Mouse (Mus musculus) forebrain, embryonic 12.5 days (tissue): ENCODE data around the gene Acsm5. TPM values are rescaled to one million over a fixed set of nuclear protein-coding genes. Genes with fewer than 3 reads are reported as not detected.

Experiments
- ATAC-seq: fragments of 200-750 bp; cut with Nextera tagmentation; 2 replicates; pipeline ENCODE4 v1.8.0; 2017; ENCODE audit warnings: moderate TSS enrichment; ENCODE audit not compliant: low FRiP score
- H3K27ac ChIP-seq: fragments of 300-500 bp; sonication (generic); 2 replicates; pipeline ENCODE4 v1.5.1; 2016; ENCODE audit warnings: mild to moderate bottlenecking
- H3K27me3 ChIP-seq: fragments of 300-500 bp; sonication (generic); 2 replicates; pipeline ENCODE4 v1.6.1; 2016; ENCODE audit warnings: mild to moderate bottlenecking
- H3K36me3 ChIP-seq: fragments of 300-500 bp; sonication (generic); replicated peaks from 2 replicates; pipeline ENCODE4 v1.6.1; 2016; ENCODE audit warnings: mild to moderate bottlenecking
- H3K4me1 ChIP-seq: fragments of 300-500 bp; sonication (generic); 2 replicates; pipeline ENCODE4 v1.6.1; 2016
- H3K4me2 ChIP-seq: fragments of 300-500 bp; sonication (generic); 2 replicates; pipeline ENCODE4 v1.6.1; 2016; ENCODE audit warnings: mild to moderate bottlenecking, moderate library complexity
- H3K4me3 ChIP-seq: fragments of 300-500 bp; sonication (generic); replicated peaks from 2 replicates; pipeline ENCODE4 v1.5.1; 2016; ENCODE audit warnings: mild to moderate bottlenecking
- H3K9ac ChIP-seq: fragments of 300-500 bp; sonication (generic); 2 replicates; pipeline ENCODE4 v1.6.1; 2016; ENCODE audit warnings: mild to moderate bottlenecking
- H3K9me3 ChIP-seq: fragments of 300-500 bp; sonication (generic); 2 replicates; pipeline ENCODE4 v1.6.1; 2016
- whole genome bisulfite sequencing: fragments of 180-500 bp; shearing (Covaris S2); methylation state at CpG from one replicate; pipeline ENCODE4 v1.1.7; 2016; 5-methylcytosine and 5-hydroxymethylcytosine counted together
- polyA plus RNA-seq: library from polyadenylated mRNA; unstranded; fragments of >200 nt; fragmentation: Nextera tagmentation; extraction: Ambion mirVana; gene quantifications from 2 replicates; pipeline ENCODE4 v1.2.1, GENCODE M21; 2016

Acsm5 gene
- polyA plus RNA-seq, 1 experiment from 2014 or later = not detected

GRCm38 (mm10) chr7:119522385-119522784, 3.1 kb downstream of the Acsm5 start:
- H3K36me3 ChIP-seq = no peaks in the 10 kb centered on the region
- ATAC-seq = no peak

DNA sequence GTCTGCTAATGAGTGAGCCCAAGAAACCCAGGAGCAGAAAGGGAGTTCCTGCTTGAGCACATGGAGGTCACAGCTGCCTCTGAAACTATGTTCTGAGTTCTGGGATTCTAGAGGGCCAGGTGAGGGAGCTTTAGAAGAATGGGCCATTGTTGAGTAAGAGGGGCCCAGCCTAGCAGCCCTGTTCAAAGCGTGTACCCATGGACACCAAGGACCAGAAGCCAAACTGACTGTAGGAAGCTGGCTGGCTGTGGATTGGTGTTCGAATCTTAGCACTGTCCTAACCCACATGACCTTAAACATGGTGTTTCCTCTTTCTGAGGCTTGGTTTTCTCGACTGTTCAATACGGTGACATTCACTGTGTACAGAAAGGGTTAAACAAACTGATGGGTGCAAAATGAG, 4.1 kb downstream of the Acsm5 start, which contains the start of gene Pdilt:
Pdilt (minus strand) TSS at position 101 of the 400 bp plus-strand sequence.
- ATAC-seq = no peak

More at GRCm38 (mm10) chr7:119522385-119522784, 3.1 kb downstream of the Acsm5 start:
- Histone ChIP-seq H3K27me3 (0 out of 2 replicates have a peak, but pooled peaks cover 3% of the 10 kb centered on the region), H3K9ac (no peak overlapping the region), H3K27ac (no peak overlapping the region), H3K4me3 (no peak overlapping the region), H3K9me3 (no peaks in the 10 kb centered on the region), H3K4me1 (peaks cover 4% of the 10 kb centered on the region; the same call in 1 of the 2 replicates), H3K4me2 (no peak overlapping the region)
- 79% methylated on average over 1 of the region's 1 CpGs for WGBS

GRCm38 (mm10) chr7:119525881-119526281, 6.6 kb downstream of the Acsm5 start:
- no peak overlapping the region for H3K4me3 ChIP-seq
- WGBS = 50% methylated on average over 2 of the region's 2 CpGs
- 0 out of 2 replicates have a peak, but pooled peaks cover 3% of the 10 kb centered on the region for H3K27me3 ChIP-seq
- no peak overlapping the region for H3K9ac ChIP-seq
- H3K4me1 ChIP-seq = peaks cover 4% of the 10 kb centered on the region; the same call in 1 of the 2 replicates
- H3K36me3 ChIP-seq = no peaks in the 10 kb centered on the region
- H3K27ac ChIP-seq = no peak overlapping the region
- H3K9me3 ChIP-seq = no peaks in the 10 kb centered on the region
- ATAC-seq = no peak
- H3K4me2 ChIP-seq = no peak overlapping the region

More for the DNA sequence above, 4.1 kb downstream of the Acsm5 start, which contains the start of gene Pdilt:
- Histone ChIP-seq H3K36me3 (no peaks in the 10 kb centered on the region), H3K4me1 (peaks cover 4% of the 10 kb centered on the region; the same call in 1 of the 2 replicates), H3K9me3 (no peaks in the 10 kb centered on the region), H3K4me2 (no peak within 1 kb of the TSS), H3K27ac (no peak within 1 kb of the TSS), H3K4me3 (no peak within 1 kb of the TSS), H3K27me3 (0 out of 2 replicates have a peak, but pooled peaks cover 3% of the 10 kb centered on the region), H3K9ac (no peak within 1 kb of the TSS)
- WGBS = 73% methylated on average over 4 of the region's 4 CpGs

DNA sequence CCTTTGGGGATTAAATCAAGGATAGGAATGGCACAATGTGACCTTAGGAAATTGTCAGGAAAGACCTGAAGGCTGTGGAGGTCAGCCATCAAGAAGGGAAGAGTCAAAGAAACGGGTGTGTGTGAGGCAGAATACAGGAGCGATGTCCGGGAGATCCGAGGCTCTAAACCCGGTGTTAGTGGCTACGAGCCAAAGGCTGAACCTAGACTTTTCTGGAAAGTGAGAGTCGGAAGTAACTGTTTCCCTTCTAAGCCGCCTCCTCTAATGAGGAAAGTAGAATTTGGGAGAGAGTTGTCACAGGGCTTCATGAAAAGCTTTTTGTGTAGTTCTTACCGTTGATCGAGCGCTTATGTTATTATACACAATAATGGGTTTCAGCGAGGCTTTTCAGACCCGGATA, 7.2 kb downstream of the Acsm5 start:
- H3K27me3 ChIP-seq = 0 out of 2 replicates have a peak, but pooled peaks cover 3% of the 10 kb centered on the region
- no peak overlapping the region for H3K9ac ChIP-seq
- no peak for ATAC-seq
- no peak overlapping the region for H3K4me3 ChIP-seq
- H3K4me2 ChIP-seq = no peak overlapping the region
- H3K36me3 ChIP-seq = no peaks in the 10 kb centered on the region
- H3K27ac ChIP-seq = no peak overlapping the region
- no peaks in the 10 kb centered on the region for H3K9me3 ChIP-seq
- 31% methylated on average over 13 of the region's 13 CpGs for WGBS
- peaks cover 4% of the 10 kb centered on the region; the same call in 1 of the 2 replicates for H3K4me1 ChIP-seq

GRCm38 (mm10) chr7:119527135-119527534, 7.9 kb downstream of the Acsm5 start:
- Histone ChIP-seq H3K4me3 (no peak overlapping the region), H3K4me2 (no peak overlapping the region), H3K4me1 (peaks cover 4% of the 10 kb centered on the region; the same call in 1 of the 2 replicates), H3K27me3 (0 out of 2 replicates have a peak, but pooled peaks cover 3% of the 10 kb centered on the region), H3K9me3 (no peaks in the 10 kb centered on the region), H3K9ac (no peak overlapping the region), H3K36me3 (no peaks in the 10 kb centered on the region), H3K27ac (no peak overlapping the region)
- 86% methylated on average over 1 of the region's 1 CpGs for WGBS
- no peak for ATAC-seq

DNA sequence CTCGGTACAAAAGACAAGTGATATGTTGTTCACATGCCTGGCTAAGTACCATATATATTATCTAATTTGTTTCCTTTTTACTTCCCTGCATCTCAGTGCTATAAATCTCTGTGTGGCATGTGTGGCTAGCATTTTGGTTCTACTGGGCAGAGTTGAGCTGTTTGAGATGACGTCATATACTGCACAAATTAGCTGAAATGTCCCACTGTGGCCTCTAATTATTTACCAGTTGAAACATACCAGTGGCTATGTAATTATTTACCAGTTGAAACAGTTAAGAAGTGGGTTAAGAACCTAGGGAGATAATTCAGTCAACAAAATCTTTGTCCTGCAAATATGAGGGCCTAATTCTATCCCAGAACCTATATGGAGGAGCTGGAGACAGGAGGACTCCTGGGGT, 8.3 kb downstream of the Acsm5 start:
- Histone ChIP-seq H3K27ac (no peak overlapping the region), H3K4me3 (no peak overlapping the region), H3K9me3 (no peaks in the 10 kb centered on the region), H3K27me3 (0 out of 2 replicates have a peak, but pooled peaks cover 3% of the 10 kb centered on the region), H3K4me1 (peaks cover 4% of the 10 kb centered on the region; the same call in 1 of the 2 replicates), H3K4me2 (no peak overlapping the region), H3K36me3 (no peaks in the 10 kb centered on the region), H3K9ac (no peak overlapping the region)
- WGBS = 56% methylated on average over 2 of the region's 2 CpGs
- no peak for ATAC-seq

DNA sequence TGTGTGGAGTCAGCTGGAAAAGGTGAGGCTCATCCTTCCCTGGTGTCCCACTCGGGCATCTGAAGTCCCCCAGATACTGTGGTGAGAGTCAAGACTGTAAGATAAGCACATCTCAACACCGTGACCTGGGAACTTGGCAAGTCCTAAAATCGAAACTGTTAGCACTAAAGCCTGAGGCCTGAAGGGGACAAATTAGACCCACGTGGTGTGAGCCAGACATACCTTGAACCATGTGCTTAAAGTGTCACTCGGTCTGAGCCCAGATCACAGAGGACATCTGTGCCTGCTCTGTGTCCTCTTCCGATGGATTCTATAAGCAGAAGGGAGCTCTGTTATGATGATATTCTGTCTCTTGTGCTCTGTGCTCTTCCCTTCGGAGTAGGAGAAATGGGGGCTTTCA, 9.4 kb downstream of the Acsm5 start:
- Histone ChIP-seq H3K4me1 (peaks cover 4% of the 10 kb centered on the region; the same call in 1 of the 2 replicates), H3K27me3 (0 out of 2 replicates have a peak, but pooled peaks cover 3% of the 10 kb centered on the region), H3K9ac (no peak overlapping the region), H3K4me2 (no peak overlapping the region), H3K9me3 (no peaks in the 10 kb centered on the region), H3K36me3 (no peaks in the 10 kb centered on the region), H3K4me3 (no peak overlapping the region), H3K27ac (no peak overlapping the region)
- no peak for ATAC-seq
- WGBS = 82% methylated on average over 7 of the region's 7 CpGs

GRCm38 (mm10) chr7:119532924-119533323, 13.7 kb downstream of the Acsm5 start:
- H3K4me3 ChIP-seq = no peak overlapping the region
- no peaks in the 10 kb centered on the region for H3K27me3 ChIP-seq
- no peak overlapping the region for H3K27ac ChIP-seq
- H3K36me3 ChIP-seq = no peaks in the 10 kb centered on the region
- H3K4me2 ChIP-seq = no peak overlapping the region
- H3K9ac ChIP-seq = no peak overlapping the region
- no peaks in the 10 kb centered on the region for H3K4me1 ChIP-seq
- WGBS = 58% methylated on average over 1 of the region's 1 CpGs
- H3K9me3 ChIP-seq = no peaks in the 10 kb centered on the region
- no peak for ATAC-seq

- H3K36me3 ChIP-seq = no peaks in the 10 kb centered on the region
- no peak overlapping the region for H3K4me3 ChIP-seq
- no peaks in the 10 kb centered on the region for H3K9me3 ChIP-seq
- H3K4me1 ChIP-seq = no peaks in the 10 kb centered on the region
- no peak overlapping the region for H3K9ac ChIP-seq
- WGBS = 84% methylated on average over 2 of the region's 2 CpGs
- no peak overlapping the region for H3K27ac ChIP-seq
- no peak for ATAC-seq
- H3K27me3 ChIP-seq = no peaks in the 10 kb centered on the region
- no peak overlapping the region for H3K4me2 ChIP-seq
Measured at GRCm38 (mm10) chr7:119534389-119534788, 15.1 kb downstream of the Acsm5 start.

GRCm38 (mm10) chr7:119542445-119542844, 23.2 kb downstream of the Acsm5 start:
- Histone ChIP-seq H3K27ac (no peak overlapping the region), H3K9ac (no peak overlapping the region), H3K36me3 (no peaks in the 10 kb centered on the region), H3K9me3 (no peaks in the 10 kb centered on the region), H3K4me2 (no peak overlapping the region), H3K4me1 (no peaks in the 10 kb centered on the region), H3K4me3 (no peak overlapping the region), H3K27me3 (no peaks in the 10 kb centered on the region)
- WGBS = 87% methylated on average over 2 of the region's 2 CpGs
- no peak for ATAC-seq

DNA sequence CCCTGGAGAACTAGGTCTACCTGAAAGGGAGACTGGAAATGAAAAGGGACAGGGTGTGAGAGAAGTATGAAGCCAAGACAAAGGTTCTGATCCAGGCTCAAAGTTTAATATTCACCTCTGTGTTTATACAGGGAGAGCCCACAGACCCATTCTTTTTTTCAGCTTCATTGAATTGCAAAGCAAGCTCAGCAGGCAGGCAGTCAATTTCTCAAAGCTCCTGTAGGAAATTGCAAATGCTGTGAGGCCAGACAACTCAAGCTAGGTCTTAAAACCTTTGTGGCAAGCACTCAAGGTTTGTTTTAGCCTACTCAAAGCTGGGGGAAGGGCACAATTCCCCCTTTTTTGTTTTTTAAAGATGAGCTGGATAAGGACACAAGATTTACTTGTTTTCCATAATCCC, 26.3 kb downstream of the Acsm5 start:
- Histone ChIP-seq H3K4me3 (no peak overlapping the region), H3K4me1 (no peaks in the 10 kb centered on the region), H3K27me3 (no peaks in the 10 kb centered on the region), H3K9me3 (no peaks in the 10 kb centered on the region), H3K4me2 (no peak overlapping the region), H3K27ac (no peak overlapping the region), H3K36me3 (no peaks in the 10 kb centered on the region), H3K9ac (no peak overlapping the region)
- no peak for ATAC-seq

DNA sequence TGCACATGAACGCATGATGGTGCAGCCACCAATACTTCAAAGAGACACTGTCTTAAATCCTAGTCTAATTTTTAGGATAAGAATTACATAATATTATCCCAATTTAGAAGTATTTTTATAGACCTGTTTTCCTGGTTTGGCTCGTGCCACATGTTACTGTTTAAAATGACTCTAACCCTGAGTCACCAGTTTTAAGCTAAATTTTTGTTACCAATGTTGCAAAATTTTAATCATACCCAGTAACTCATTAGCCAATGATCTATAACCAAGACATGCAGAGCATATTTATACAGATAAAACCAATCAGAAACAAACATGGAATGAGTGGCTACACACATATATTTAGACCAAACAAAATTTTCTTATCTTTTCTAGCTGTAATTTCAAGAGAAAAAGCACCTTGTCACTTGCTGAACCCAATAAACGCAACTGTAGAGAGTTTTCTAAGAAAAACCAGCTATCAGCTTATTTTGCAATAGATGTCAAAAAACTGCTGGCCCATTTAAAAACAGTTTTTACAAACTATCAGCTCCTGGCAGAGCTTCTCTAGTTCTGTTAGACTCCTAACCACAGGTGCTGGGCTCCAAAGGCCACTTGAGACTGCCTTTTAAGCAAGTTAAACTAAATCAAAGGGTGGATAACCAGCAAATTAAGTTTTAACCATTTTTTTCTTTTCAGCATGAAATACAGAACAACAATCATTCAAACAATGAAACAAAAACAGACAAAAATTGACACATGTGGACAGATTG, 31.4 kb downstream of the Acsm5 start:
- 88% methylated on average over 3 of the region's 3 CpGs for WGBS
- Histone ChIP-seq H3K4me2 (no peak overlapping the region), H3K4me3 (no peak overlapping the region), H3K9me3 (no peaks in the 10 kb centered on the region), H3K9ac (no peak overlapping the region), H3K36me3 (no peaks in the 10 kb centered on the region), H3K27ac (no peak overlapping the region), H3K4me1 (no peaks in the 10 kb centered on the region), H3K27me3 (no peaks in the 10 kb centered on the region)
- ATAC-seq = no peak

DNA sequence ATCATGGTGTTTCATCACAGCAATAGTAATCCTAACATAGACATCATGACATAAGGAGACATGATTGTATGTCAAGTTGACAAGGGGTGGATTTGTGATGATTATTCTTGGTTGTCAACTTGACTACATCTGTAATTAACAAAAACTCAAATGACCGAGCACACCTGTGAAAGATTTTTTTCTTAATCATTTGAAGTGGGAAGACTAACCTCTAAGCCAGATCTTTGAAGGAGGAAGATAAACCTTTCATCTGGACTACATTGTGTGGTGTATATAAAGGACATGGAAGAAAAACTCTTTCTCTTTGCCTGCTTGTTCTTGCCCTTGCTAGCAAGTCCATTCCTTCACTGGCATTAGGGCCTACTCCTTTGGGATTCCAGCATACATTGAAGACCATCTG, 34.8 kb downstream of the Acsm5 start, which contains the start of gene Acsm2:
Acsm2 (plus strand) TSS at position 301 of the 400 bp plus-strand sequence.
- no peak within 1 kb of the TSS for H3K27ac ChIP-seq
- WGBS = 91% methylated on average over 1 of the region's 1 CpGs
- no peaks in the 10 kb centered on the region for H3K27me3 ChIP-seq
- no peaks in the 10 kb centered on the region for H3K9me3 ChIP-seq
- H3K4me1 ChIP-seq = no peaks in the 10 kb centered on the region
- no peak within 1 kb of the TSS for H3K9ac ChIP-seq
- no peaks in the 10 kb centered on the region for H3K36me3 ChIP-seq
- no peak within 1 kb of the TSS for H3K4me2 ChIP-seq
- ATAC-seq = no peak
- H3K4me3 ChIP-seq = no peak within 1 kb of the TSS
